Mouse (Mus musculus): ENCODE measurements around the gene Rfc4. TPM values are rescaled to one million over a fixed set of nuclear protein-coding genes. Genes with fewer than 3 reads are reported as not detected.

The Rfc4 gene
- polyA plus RNA-seq, 1 experiment from 2014 or later = 120 TPM

GRCm38 (mm10) chr16:23140911-23141310, 13.4 kb upstream of the Rfc4 start:
- H3K36me3 ChIP-seq (ENCODE audit: insufficient read depth, low read length) = no peaks in the 10 kb centered on the region
- no peaks in the 10 kb centered on the region for H3K9me3 ChIP-seq (ENCODE audit: low read length)
- H3K27ac ChIP-seq (ENCODE audit: low read length) = no peak overlapping the region
- ATAC-seq (ENCODE audit: low FRiP score, low TSS enrichment) = no peak
- H3K9ac ChIP-seq (replicated peaks; ENCODE audit: low read length) = no peak overlapping the region
- H3K4me1 ChIP-seq (ENCODE audit: insufficient read depth, low read length) = no peaks in the 10 kb centered on the region
- H3K27me3 ChIP-seq (ENCODE audit: insufficient read depth, low read length) = no peaks in the 10 kb centered on the region
- no peak overlapping the region for H3K4me2 ChIP-seq (replicated peaks; ENCODE audit: low read depth, low read length)
- H3K4me3 ChIP-seq (ENCODE audit: low read length) = no peak overlapping the region
- 96% methylated on average over 3 of the region's 3 CpGs for WGBS

GRCm38 (mm10) chr16:23136406-23136970, 9.0 kb upstream of the Rfc4 start:
- no peaks in the 10 kb centered on the region for H3K27me3 ChIP-seq (ENCODE audit: insufficient read depth, low read length)
- no peak overlapping the region for H3K9ac ChIP-seq (replicated peaks; ENCODE audit: low read length)
- no peak for ATAC-seq (ENCODE audit: low FRiP score, low TSS enrichment)
- WGBS = 62% methylated on average over 4 of the region's 4 CpGs
- no peak overlapping the region for H3K27ac ChIP-seq (ENCODE audit: low read length)
- no peaks in the 10 kb centered on the region for H3K36me3 ChIP-seq (ENCODE audit: insufficient read depth, low read length)
- no peak overlapping the region for H3K4me3 ChIP-seq (ENCODE audit: low read length)
- H3K4me2 ChIP-seq (replicated peaks; ENCODE audit: low read depth, low read length) = no peak overlapping the region
- H3K4me1 ChIP-seq (ENCODE audit: insufficient read depth, low read length) = no peaks in the 10 kb centered on the region
- no peaks in the 10 kb centered on the region for H3K9me3 ChIP-seq (ENCODE audit: low read length)

GRCm38 (mm10) chr16:23135421-23136149, 8.0 kb upstream of the Rfc4 start:
- Histone ChIP-seq H3K4me3 (ENCODE audit: low read length) (no peak overlapping the region), H3K27ac (ENCODE audit: low read length) (no peak overlapping the region), H3K9ac (replicated peaks; ENCODE audit: low read length) (no peak overlapping the region; the same call in 1 of the 2 replicates), H3K9me3 (ENCODE audit: low read length) (no peaks in the 10 kb centered on the region), H3K4me1 (ENCODE audit: insufficient read depth, low read length) (no peaks in the 10 kb centered on the region), H3K36me3 (ENCODE audit: insufficient read depth, low read length) (no peaks in the 10 kb centered on the region), H3K27me3 (ENCODE audit: insufficient read depth, low read length) (no peaks in the 10 kb centered on the region), H3K4me2 (replicated peaks; ENCODE audit: low read depth, low read length) (peak overlapping the region; percentile 5; the same call in 1 of the 2 replicates)
- no peak for ATAC-seq (ENCODE audit: low FRiP score, low TSS enrichment)
- WGBS = 17% methylated on average over 11 of the region's 11 CpGs

GRCm38 (mm10) chr16:23132336-23132735, 4.8 kb upstream of the Rfc4 start:
- Histone ChIP-seq H3K4me3 (ENCODE audit: low read length) (no peak overlapping the region), H3K27ac (ENCODE audit: low read length) (no peak overlapping the region), H3K36me3 (ENCODE audit: insufficient read depth, low read length) (no peaks in the 10 kb centered on the region), H3K27me3 (ENCODE audit: insufficient read depth, low read length) (no peaks in the 10 kb centered on the region), H3K9ac (replicated peaks; ENCODE audit: low read length) (no peak overlapping the region), H3K4me1 (ENCODE audit: insufficient read depth, low read length) (peaks cover 9% of the 10 kb centered on the region; the same call in 1 of the 2 replicates), H3K4me2 (replicated peaks; ENCODE audit: low read depth, low read length) (no peak overlapping the region), H3K9me3 (ENCODE audit: low read length) (no peaks in the 10 kb centered on the region)
- WGBS = 100% methylated on average over 1 of the region's 1 CpGs
- ATAC-seq (ENCODE audit: low FRiP score, low TSS enrichment) = no peak

GRCm38 (mm10) chr16:23130303-23130702, 2.8 kb upstream of the Rfc4 start:
- no peaks in the 10 kb centered on the region for H3K9me3 ChIP-seq (ENCODE audit: low read length)
- H3K4me2 ChIP-seq (replicated peaks; ENCODE audit: low read depth, low read length) = no peak overlapping the region
- no peak overlapping the region for H3K27ac ChIP-seq (ENCODE audit: low read length)
- H3K9ac ChIP-seq (replicated peaks; ENCODE audit: low read length) = no peak overlapping the region
- no peak overlapping the region for H3K4me3 ChIP-seq (ENCODE audit: low read length)
- no peak for ATAC-seq (ENCODE audit: low FRiP score, low TSS enrichment)
- peaks cover 15% of the 10 kb centered on the region for H3K4me1 ChIP-seq (ENCODE audit: insufficient read depth, low read length)
- 88% methylated on average over 3 of the region's 3 CpGs for WGBS
- H3K36me3 ChIP-seq (ENCODE audit: insufficient read depth, low read length) = no peaks in the 10 kb centered on the region
- no peaks in the 10 kb centered on the region for H3K27me3 ChIP-seq (ENCODE audit: insufficient read depth, low read length)

GRCm38 (mm10) chr16:23127311-23127672, 245 bp downstream of the Rfc4 start:
- Histone ChIP-seq H3K4me3 (ENCODE audit: low read length) (peak overlapping the region; percentile 73), H3K4me1 (ENCODE audit: insufficient read depth, low read length) (peaks cover 15% of the 10 kb centered on the region), H3K27ac (ENCODE audit: low read length) (peak overlapping the region; percentile 99; the same call in 1 of the 2 replicates), H3K9ac (replicated peaks; ENCODE audit: low read length) (peak overlapping the region; percentile 89), H3K9me3 (ENCODE audit: low read length) (no peaks in the 10 kb centered on the region), H3K36me3 (ENCODE audit: insufficient read depth, low read length) (peaks cover 14% of the 10 kb centered on the region; the same call in 1 of the 2 replicates), H3K4me2 (replicated peaks; ENCODE audit: low read depth, low read length) (peak overlapping the region; percentile 77), H3K27me3 (ENCODE audit: insufficient read depth, low read length) (no peaks in the 10 kb centered on the region)
- WGBS = 0% methylated on average over 4 of the region's 4 CpGs
- ATAC-seq (ENCODE audit: low FRiP score, low TSS enrichment) = no peak

GRCm38 (mm10) chr16:23124398-23124797, 3.1 kb downstream of the Rfc4 start:
- Histone ChIP-seq H3K4me1 (ENCODE audit: insufficient read depth, low read length) (peaks cover 15% of the 10 kb centered on the region), H3K27ac (ENCODE audit: low read length) (no peak overlapping the region), H3K4me3 (ENCODE audit: low read length) (no peak overlapping the region), H3K27me3 (ENCODE audit: insufficient read depth, low read length) (no peaks in the 10 kb centered on the region), H3K9me3 (ENCODE audit: low read length) (no peaks in the 10 kb centered on the region), H3K9ac (replicated peaks; ENCODE audit: low read length) (no peak overlapping the region), H3K36me3 (ENCODE audit: insufficient read depth, low read length) (peaks cover 32% of the 10 kb centered on the region), H3K4me2 (replicated peaks; ENCODE audit: low read depth, low read length) (no peak overlapping the region)
- no peak for ATAC-seq (ENCODE audit: low FRiP score, low TSS enrichment)
- WGBS = 94% methylated on average over 4 of the region's 4 CpGs

GRCm38 (mm10) chr16:23123104-23123503, 4.4 kb downstream of the Rfc4 start:
- ATAC-seq (ENCODE audit: low FRiP score, low TSS enrichment) = no peak
- no peak overlapping the region for H3K4me2 ChIP-seq (replicated peaks; ENCODE audit: low read depth, low read length)
- no peak overlapping the region for H3K4me3 ChIP-seq (ENCODE audit: low read length)
- no peaks in the 10 kb centered on the region for H3K27me3 ChIP-seq (ENCODE audit: insufficient read depth, low read length)
- H3K9me3 ChIP-seq (ENCODE audit: low read length) = no peaks in the 10 kb centered on the region
- no peak overlapping the region for H3K9ac ChIP-seq (replicated peaks; ENCODE audit: low read length)
- H3K27ac ChIP-seq (ENCODE audit: low read length) = no peak overlapping the region
- H3K36me3 ChIP-seq (ENCODE audit: insufficient read depth, low read length) = peaks cover 32% of the 10 kb centered on the region
- peaks cover 7% of the 10 kb centered on the region for H3K4me1 ChIP-seq (ENCODE audit: insufficient read depth, low read length)
- WGBS = 96% methylated on average over 4 of the region's 4 CpGs

- peaks cover 7% of the 10 kb centered on the region for H3K4me1 ChIP-seq (ENCODE audit: insufficient read depth, low read length)
- H3K9ac ChIP-seq (replicated peaks; ENCODE audit: low read length) = no peak overlapping the region
- no peaks in the 10 kb centered on the region for H3K27me3 ChIP-seq (ENCODE audit: insufficient read depth, low read length)
- H3K36me3 ChIP-seq (ENCODE audit: insufficient read depth, low read length) = peaks cover 32% of the 10 kb centered on the region
- H3K9me3 ChIP-seq (ENCODE audit: low read length) = no peaks in the 10 kb centered on the region
- WGBS = 92% methylated on average over 3 of the region's 3 CpGs
- H3K27ac ChIP-seq (ENCODE audit: low read length) = no peak overlapping the region
- no peak overlapping the region for H3K4me3 ChIP-seq (ENCODE audit: low read length)
- H3K4me2 ChIP-seq (replicated peaks; ENCODE audit: low read depth, low read length) = no peak overlapping the region
- ATAC-seq (ENCODE audit: low FRiP score, low TSS enrichment) = no peak
Measured at GRCm38 (mm10) chr16:23122446-23122845, 5.1 kb downstream of the Rfc4 start.

GRCm38 (mm10) chr16:23117173-23117572, 10.4 kb downstream of the Rfc4 start:
- no peak overlapping the region for H3K4me2 ChIP-seq (replicated peaks; ENCODE audit: low read depth, low read length)
- ATAC-seq (ENCODE audit: low FRiP score, low TSS enrichment) = no peak
- H3K9me3 ChIP-seq (ENCODE audit: low read length) = no peaks in the 10 kb centered on the region
- no peaks in the 10 kb centered on the region for H3K4me1 ChIP-seq (ENCODE audit: insufficient read depth, low read length)
- WGBS = 69% methylated on average over 4 of the region's 4 CpGs
- H3K27ac ChIP-seq (ENCODE audit: low read length) = no peak overlapping the region
- H3K4me3 ChIP-seq (ENCODE audit: low read length) = no peak overlapping the region
- H3K36me3 ChIP-seq (ENCODE audit: insufficient read depth, low read length) = peaks cover 37% of the 10 kb centered on the region
- H3K27me3 ChIP-seq (ENCODE audit: insufficient read depth, low read length) = no peaks in the 10 kb centered on the region
- H3K9ac ChIP-seq (replicated peaks; ENCODE audit: low read length) = no peak overlapping the region

All from kidney, embryonic 16.5 days (tissue).